Mouse (Mus musculus) frontal cortex, adult 2 months (tissue): ENCODE results near the gene Gm5798. TPM values are rescaled to one million over a fixed set of nuclear protein-coding genes. Genes with fewer than 3 reads are reported as not detected.
"Not testable (repeated sequence)": the region's sequence is repeated elsewhere in the genome, so short reads cannot be mapped to it uniquely, and the experiment has no call there.

ENCODE experiments used
- DNase-seq, 2 experiments: peaks; one replicate each; pipeline ENCODE4 v3.0.0; 2022; ENCODE audit warnings: low spot score in 1 of 2; ENCODE audit errors: extremely low spot score in 1 of 2
- polyA plus RNA-seq: library from polyadenylated mRNA; depleted of rRNA; stranded (reverse); fragments of >200 nt; gene quantifications from 2 replicates; pipeline ENCODE4 v1.2.3, GENCODE M21; 2012; rRNA removed

Gene Gm5798
- polyA plus RNA-seq: not detected in 2 replicates

- DNase-seq: not testable (repeated sequence)
Measured at GRCm38 (mm10) chr14:41348309-41348708, at the start of gene Gm5798. Gene Gm5798 (plus strand): TSS chr14:41348609.

- not testable (repeated sequence) for DNase-seq
Measured at GRCm38 (mm10) chr14:41386279-41386678, 37.9 kb downstream of the Gm5798 start, which contains the start of gene Gm7945. Gene Gm7945 (minus strand): TSS chr14:41386379.

Other genes with a start within 250 kb of the Gm5798 start
- gene Mat1a, start 243.6 kb upstream of the Gm5798 start, polyA plus RNA-seq: 0.06 TPM in 1 of 2 replicates, not detected in the other
- gene Sftpa1, start 216.8 kb upstream of the Gm5798 start, polyA plus RNA-seq: not detected in 2 replicates
- gene Mbl1, start 197.2 kb upstream of the Gm5798 start, polyA plus RNA-seq: not detected in 2 replicates
- gene Sftpd, start 163.5 kb upstream of the Gm5798 start, polyA plus RNA-seq: not detected in 2 replicates
- gene Gm2832, start 69.8 kb upstream of the Gm5798 start, polyA plus RNA-seq: 0.06 TPM in 1 of 2 replicates, not detected in the other
- not detected in 2 replicates for gene Gm7945, start 37.8 kb downstream of the Gm5798 start, polyA plus RNA-seq
- gene Gm6482, start 59.7 kb downstream of the Gm5798 start, polyA plus RNA-seq: not detected in 2 replicates
- not detected in 2 replicates for gene Gm7954, start 104.9 kb downstream of the Gm5798 start, polyA plus RNA-seq
- gene Gm3486, start 140.9 kb downstream of the Gm5798 start, polyA plus RNA-seq: not detected in 2 replicates
- not detected in 2 replicates for gene Gm7970, start 207.0 kb downstream of the Gm5798 start, polyA plus RNA-seq
- gene 1700049E17Rik2, start 224.6 kb downstream of the Gm5798 start, polyA plus RNA-seq: not detected in 2 replicates